Mouse (Mus musculus) lung, adult 2 months (tissue): ENCODE results near the gene Itm2b.

Experiments
- CTCF ChIP-seq: fragments of 200-500 bp; IDR thresholded peaks from 2 replicates; pipeline ENCODE4 v1.5.1; 2011; ENCODE audit warnings: mild to moderate bottlenecking, low read length, control low read depth; ENCODE audit not compliant: insufficient read depth
- POLR2A ChIP-seq: fragments of 200-500 bp; IDR thresholded peaks from 2 replicates; pipeline ENCODE4 v1.6.1; 2011; ENCODE audit warnings: low read depth, mild to moderate bottlenecking, control low read depth, low read length, borderline replicate concordance; ENCODE audit errors: extremely low read depth

- TF ChIP-seq CTCF (no peak), POLR2A (no peak)
Observed at GRCm38 (mm10) chr14:73326511-73326910, 58.6 kb downstream of the Itm2b start.
